Mouse (Mus musculus) neural tube, embryonic 13.5 days (tissue): ENCODE data around the gene Olfr1046. TPM values are rescaled to one million over a fixed set of nuclear protein-coding genes. Genes with fewer than 3 reads are reported as not detected.
"Not testable (repeated sequence)": the region's sequence is repeated elsewhere in the genome, so short reads cannot be mapped to it uniquely, and the experiment has no call there.

Experiments used
- ATAC-seq: fragments of 200-750 bp; cut with Nextera tagmentation; 2 replicates; pipeline ENCODE4 v1.8.0; 2017; ENCODE audit warnings: low read depth, mild to moderate bottlenecking, moderate TSS enrichment, moderate library complexity
- H3K27ac ChIP-seq: fragments of 300-500 bp; sonication (generic); replicated peaks from 2 replicates; pipeline ENCODE4 v1.5.1; 2015; ENCODE audit warnings: moderate library complexity, mild to moderate bottlenecking, inconsistent platforms
- H3K27me3 ChIP-seq: fragments of 300-500 bp; sonication (generic); 2 replicates; pipeline ENCODE4 v1.6.1; 2015; ENCODE audit warnings: mild to moderate bottlenecking, inconsistent platforms
- H3K36me3 ChIP-seq: fragments of 300-500 bp; sonication (generic); 2 replicates; pipeline ENCODE4 v1.6.1; 2015; ENCODE audit warnings: mild to moderate bottlenecking, inconsistent platforms
- H3K4me1 ChIP-seq: fragments of 300-500 bp; sonication (generic); replicated peaks from 2 replicates; pipeline ENCODE4 v1.6.1; 2015; ENCODE audit warnings: inconsistent platforms
- H3K4me2 ChIP-seq: fragments of 300-500 bp; sonication (generic); 2 replicates; pipeline ENCODE4 v1.6.1; 2015; ENCODE audit warnings: inconsistent platforms, mild to moderate bottlenecking, moderate library complexity
- H3K4me3 ChIP-seq: fragments of 300-500 bp; sonication (generic); 2 replicates; pipeline ENCODE4 v1.5.1; 2015; ENCODE audit warnings: mild to moderate bottlenecking, inconsistent platforms
- H3K9ac ChIP-seq: fragments of 300-500 bp; sonication (generic); 2 replicates; pipeline ENCODE4 v1.6.1; 2015; ENCODE audit warnings: moderate library complexity, mild to moderate bottlenecking, inconsistent platforms
- H3K9me3 ChIP-seq: fragments of 300-500 bp; sonication (generic); 2 replicates; pipeline ENCODE4 v1.6.1; 2016; ENCODE audit warnings: inconsistent platforms
- WGBS: fragments of 180-500 bp; shearing (Covaris S2); methylation state at CpG from one replicate; pipeline ENCODE4 v1.1.7; 2015; 5-methylcytosine and 5-hydroxymethylcytosine counted together
- polyA plus RNA-seq: library from polyadenylated mRNA; unstranded; fragments of >200 nt; fragmentation: Nextera tagmentation; extraction: Ambion mirVana; gene quantifications from 2 replicates; pipeline ENCODE4 v1.2.1, GENCODE M21; 2015

Olfr1046 gene
- not detected in 2 replicates for polyA plus RNA-seq

DNA sequence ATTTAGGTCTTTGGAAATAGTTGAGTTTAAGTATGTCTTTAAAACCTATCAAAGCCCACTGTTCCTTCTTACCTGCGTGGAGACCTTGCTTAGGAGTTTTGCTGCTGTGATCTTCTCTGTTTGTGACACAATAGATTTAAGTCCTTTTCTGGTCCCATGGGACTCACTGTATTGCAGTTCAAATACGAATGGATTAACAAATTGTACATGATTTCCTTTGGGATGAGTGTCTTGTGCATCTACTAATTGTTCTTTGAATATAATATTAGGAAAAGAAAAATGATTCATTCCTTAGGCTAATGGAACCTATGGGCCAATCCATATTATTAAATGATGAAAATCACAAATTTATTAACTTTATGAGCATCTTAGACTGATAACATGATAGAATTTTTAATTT lies at the start of gene Olfr1046:
Gene Olfr1046, minus strand, starts transcription at position 101 of the 400 bp plus-strand sequence.
- no peak within 1 kb of the TSS for H3K27ac ChIP-seq
- no peak within 1 kb of the TSS for H3K4me2 ChIP-seq
- no peak within 1 kb of the TSS for H3K4me3 ChIP-seq
- no peak within 1 kb of the TSS for H3K9ac ChIP-seq
- no peak for ATAC-seq
- 72% methylated on average over 2 of the region's 2 CpGs for WGBS
- H3K9me3 ChIP-seq, result no peaks in the 10 kb centered on the region
- H3K36me3 ChIP-seq, result no peaks in the 10 kb centered on the region
- no peaks in the 10 kb centered on the region for H3K4me1 ChIP-seq
- no peaks in the 10 kb centered on the region for H3K27me3 ChIP-seq

DNA sequence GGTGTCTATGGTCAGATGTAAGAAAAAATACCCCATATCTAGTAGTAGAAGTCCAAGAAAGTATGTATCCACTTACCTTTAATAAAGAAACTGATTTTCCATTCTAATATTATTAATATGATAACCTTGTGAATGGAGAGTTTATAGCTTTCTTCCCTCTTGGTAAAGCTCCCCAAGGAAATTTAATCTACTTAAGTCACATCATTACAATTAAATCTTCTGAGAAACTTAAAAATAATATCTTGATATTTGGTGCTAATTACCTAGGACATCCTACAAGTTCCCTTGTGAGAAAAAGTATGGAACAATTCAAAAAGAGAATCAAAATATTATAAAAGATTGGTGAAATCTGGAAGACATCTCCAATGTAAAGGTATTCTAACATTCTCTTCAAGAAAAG lies 39.1 kb upstream of the Olfr1046 start, which contains the start of gene Olfr1049:
Gene Olfr1049, minus strand, starts transcription at position 101 of the 400 bp plus-strand sequence.
- not testable (repeated sequence) for H3K4me1 ChIP-seq, H3K4me2 ChIP-seq, H3K4me3 ChIP-seq, H3K9ac ChIP-seq, H3K27me3 ChIP-seq, H3K27ac ChIP-seq, H3K36me3 ChIP-seq, ATAC-seq, H3K9me3 ChIP-seq

DNA sequence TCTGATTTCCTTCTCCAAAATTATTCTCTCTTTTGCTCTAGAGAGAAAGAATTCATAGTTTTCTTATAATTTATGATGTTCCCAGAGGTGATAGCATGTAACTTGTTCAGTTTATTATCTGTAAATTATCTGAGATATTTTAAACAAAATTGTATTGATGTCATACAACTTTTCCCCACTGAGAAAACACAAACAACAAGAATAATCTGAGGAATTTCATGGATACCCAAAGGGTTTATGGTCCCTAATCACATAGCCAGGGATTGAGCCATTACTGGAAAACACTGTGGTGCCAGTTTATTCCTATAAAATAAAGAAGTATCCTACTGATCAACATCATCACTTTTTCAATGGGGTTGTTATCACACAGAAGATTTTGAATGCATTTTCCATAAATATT lies 21.1 kb upstream of the Olfr1046 start, which contains the start of gene Olfr1048:
Gene Olfr1048, minus strand, starts transcription at position 101 of the 400 bp plus-strand sequence.
- no peaks in the 10 kb centered on the region for H3K4me1 ChIP-seq
- H3K36me3 ChIP-seq, result no peaks in the 10 kb centered on the region
- no peak within 1 kb of the TSS for H3K4me3 ChIP-seq
- no peaks in the 10 kb centered on the region for H3K27me3 ChIP-seq
- H3K4me2 ChIP-seq, result no peak within 1 kb of the TSS
- no peaks in the 10 kb centered on the region for H3K9me3 ChIP-seq
- no peak within 1 kb of the TSS for H3K27ac ChIP-seq
- ATAC-seq, result no peak
- no peak within 1 kb of the TSS for H3K9ac ChIP-seq

DNA sequence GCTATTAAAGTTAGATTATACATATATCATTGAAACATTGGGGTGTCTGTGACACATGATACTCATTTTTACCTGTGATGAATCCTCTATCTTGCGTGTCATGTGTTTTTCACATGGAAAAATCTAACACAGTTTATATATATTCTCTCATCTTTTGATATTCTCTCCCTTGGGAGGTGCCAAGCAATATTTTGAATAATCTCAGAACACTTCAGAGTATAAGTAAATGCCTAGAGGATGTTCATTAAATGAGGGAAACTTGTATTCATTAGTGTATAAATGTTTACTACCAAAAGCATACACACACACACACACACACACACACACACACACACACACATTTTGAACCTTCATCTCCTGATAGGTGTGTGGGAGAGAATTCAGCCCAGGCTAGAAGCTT lies 12.2 kb upstream of the Olfr1046 start, which contains the start of gene Olfr1047:
Gene Olfr1047, minus strand, starts transcription at position 101 of the 400 bp plus-strand sequence.
- Histone ChIP-seq H3K9me3 (no peaks in the 10 kb centered on the region), H3K36me3 (no peaks in the 10 kb centered on the region), H3K27me3 (no peaks in the 10 kb centered on the region), H3K4me1 (no peaks in the 10 kb centered on the region), H3K4me2 (no peak within 1 kb of the TSS), H3K27ac (no peak within 1 kb of the TSS), H3K9ac (no peak within 1 kb of the TSS), H3K4me3 (no peak within 1 kb of the TSS)
- WGBS, result 89% methylated on average over 1 of the region's 1 CpGs
- no peak for ATAC-seq

DNA sequence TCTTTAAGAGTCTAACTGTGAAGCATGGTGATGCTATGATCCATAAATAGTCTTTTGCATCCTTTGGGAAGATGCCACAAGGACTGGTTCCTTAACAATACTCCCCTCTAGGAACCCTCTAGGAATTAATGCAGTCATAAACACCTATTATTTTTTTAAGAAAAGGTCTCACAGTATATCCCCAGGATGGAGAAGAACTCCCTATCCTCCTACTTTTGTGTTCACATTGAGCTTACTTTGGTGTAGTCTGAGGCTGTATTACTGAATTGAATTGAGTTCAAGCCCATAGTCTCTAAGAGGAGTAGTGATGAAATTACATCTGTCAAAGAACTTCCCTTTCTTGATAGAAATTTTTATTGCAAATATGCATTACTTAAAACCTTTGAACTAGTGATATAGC lies 16.2 kb downstream of the Olfr1046 start, which contains the start of gene Olfr1045:
Gene Olfr1045, minus strand, starts transcription at position 101 of the 400 bp plus-strand sequence.
- Histone ChIP-seq H3K36me3 (no peaks in the 10 kb centered on the region), H3K4me2 (no peak within 1 kb of the TSS), H3K4me3 (no peak within 1 kb of the TSS), H3K9ac (no peak within 1 kb of the TSS), H3K9me3 (no peaks in the 10 kb centered on the region), H3K27ac (no peak within 1 kb of the TSS), H3K4me1 (no peaks in the 10 kb centered on the region), H3K27me3 (no peaks in the 10 kb centered on the region)
- ATAC-seq, result no peak

DNA sequence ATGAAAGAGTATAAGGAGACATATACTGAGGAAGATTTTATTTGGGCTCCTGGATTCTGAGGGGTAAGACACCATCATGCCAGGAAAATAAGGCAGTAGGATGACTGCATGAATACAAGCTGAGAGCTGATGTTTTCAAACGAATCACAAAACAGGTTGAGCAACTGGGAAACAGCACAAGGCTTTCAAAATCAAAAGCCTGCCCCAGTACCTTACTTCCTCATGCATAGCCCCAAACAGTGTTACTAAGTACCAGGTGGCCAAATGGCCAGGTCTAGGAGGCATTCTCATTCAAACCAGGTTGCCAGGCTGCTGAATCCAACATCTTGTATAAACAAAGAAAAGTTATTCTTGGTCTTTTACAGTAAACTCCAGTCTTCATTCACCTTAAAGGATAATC lies 23.3 kb downstream of the Olfr1046 start:
- no peak overlapping the region for H3K9ac ChIP-seq
- H3K9me3 ChIP-seq, result no peaks in the 10 kb centered on the region
- no peak overlapping the region for H3K27ac ChIP-seq
- ATAC-seq, result no peak
- H3K4me3 ChIP-seq, result no peak overlapping the region
- H3K4me2 ChIP-seq, result no peak overlapping the region
- H3K36me3 ChIP-seq, result no peaks in the 10 kb centered on the region
- H3K4me1 ChIP-seq, result no peaks in the 10 kb centered on the region
- no peaks in the 10 kb centered on the region for H3K27me3 ChIP-seq
- 69% methylated on average over 1 of the region's 1 CpGs for WGBS

DNA sequence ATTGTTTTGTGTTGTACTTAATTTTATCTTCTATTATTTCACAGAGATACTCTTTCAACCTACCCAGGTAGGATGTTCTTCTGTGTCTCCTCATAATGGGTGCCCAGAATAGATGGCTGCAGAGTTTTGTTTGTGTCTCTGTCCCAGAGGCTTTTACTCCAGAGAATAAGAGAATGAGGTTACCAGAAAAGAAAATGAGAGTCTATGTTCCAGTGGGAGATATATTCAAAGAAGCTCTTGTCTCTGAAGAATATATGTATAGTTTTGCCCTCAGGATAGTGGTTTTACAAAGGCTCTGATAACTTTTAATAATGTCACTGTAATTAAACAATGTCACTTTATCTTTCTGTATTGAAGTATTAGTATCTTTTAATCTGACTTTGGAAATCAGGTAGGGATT lies 33.5 kb downstream of the Olfr1046 start, which contains the start of gene Olfr52:
Gene Olfr52, minus strand, starts transcription at position 101 of the 400 bp plus-strand sequence.
- Histone ChIP-seq H3K36me3 (no peaks in the 10 kb centered on the region), H3K27ac (no peak within 1 kb of the TSS), H3K4me2 (no peak within 1 kb of the TSS), H3K4me3 (no peak within 1 kb of the TSS), H3K9me3 (no peaks in the 10 kb centered on the region), H3K9ac (no peak within 1 kb of the TSS), H3K4me1 (no peaks in the 10 kb centered on the region), H3K27me3 (no peaks in the 10 kb centered on the region)
- no peak for ATAC-seq

DNA sequence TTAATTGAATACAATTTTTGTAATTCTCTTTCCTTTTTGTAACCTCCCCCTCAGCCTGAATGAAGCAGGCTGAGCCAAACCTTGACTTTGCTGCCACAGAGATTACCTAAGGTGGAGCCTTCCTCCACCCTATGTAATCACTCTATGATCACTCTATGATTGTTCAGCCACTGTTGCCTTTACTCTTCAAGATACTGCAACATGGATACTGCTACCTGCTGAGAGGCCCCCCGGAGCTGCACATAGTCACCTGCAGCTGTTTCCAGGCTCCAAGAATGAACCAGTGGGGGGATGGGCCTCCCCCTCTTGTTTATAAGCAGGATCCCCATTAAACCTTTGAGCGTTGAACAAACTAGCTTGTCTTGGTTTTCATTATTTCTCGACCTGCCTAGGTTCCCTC lies 39.2 kb downstream of the Olfr1046 start:
- Histone ChIP-seq H3K4me3 (no peak overlapping the region), H3K9ac (no peak overlapping the region), H3K9me3 (no peaks in the 10 kb centered on the region), H3K27ac (no peak overlapping the region), H3K36me3 (no peaks in the 10 kb centered on the region), H3K27me3 (no peaks in the 10 kb centered on the region), H3K4me1 (no peaks in the 10 kb centered on the region), H3K4me2 (no peak overlapping the region)
- 79% methylated on average over 3 of the region's 3 CpGs for WGBS
- no peak for ATAC-seq

DNA sequence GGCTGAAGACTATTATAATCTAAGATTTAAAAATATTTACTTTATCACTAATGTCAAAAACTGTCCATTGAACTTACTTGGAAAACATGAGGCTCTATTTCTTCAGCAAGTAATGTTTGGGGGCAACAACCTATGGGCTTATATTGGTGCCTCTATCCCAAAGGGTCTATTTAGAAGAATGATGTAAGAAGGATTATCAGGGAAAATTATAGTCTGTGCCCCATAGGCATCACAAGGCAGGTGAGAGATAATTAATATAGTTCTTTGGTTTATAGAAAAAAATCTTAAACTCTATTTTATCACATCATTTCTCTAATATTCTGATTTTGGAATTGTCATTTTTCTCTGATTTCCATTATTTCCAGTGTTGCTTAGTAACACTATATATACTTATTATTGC lies 41.4 kb downstream of the Olfr1046 start, which contains the start of gene Olfr1044:
Gene Olfr1044, minus strand, starts transcription at position 101 of the 400 bp plus-strand sequence.
- H3K36me3 ChIP-seq, result no peaks in the 10 kb centered on the region
- no peak within 1 kb of the TSS for H3K27ac ChIP-seq
- H3K9ac ChIP-seq, result no peak within 1 kb of the TSS
- H3K4me2 ChIP-seq, result no peak within 1 kb of the TSS
- H3K27me3 ChIP-seq, result no peaks in the 10 kb centered on the region
- no peaks in the 10 kb centered on the region for H3K4me1 ChIP-seq
- no peak for ATAC-seq
- no peak within 1 kb of the TSS for H3K4me3 ChIP-seq
- H3K9me3 ChIP-seq, result no peaks in the 10 kb centered on the region

DNA sequence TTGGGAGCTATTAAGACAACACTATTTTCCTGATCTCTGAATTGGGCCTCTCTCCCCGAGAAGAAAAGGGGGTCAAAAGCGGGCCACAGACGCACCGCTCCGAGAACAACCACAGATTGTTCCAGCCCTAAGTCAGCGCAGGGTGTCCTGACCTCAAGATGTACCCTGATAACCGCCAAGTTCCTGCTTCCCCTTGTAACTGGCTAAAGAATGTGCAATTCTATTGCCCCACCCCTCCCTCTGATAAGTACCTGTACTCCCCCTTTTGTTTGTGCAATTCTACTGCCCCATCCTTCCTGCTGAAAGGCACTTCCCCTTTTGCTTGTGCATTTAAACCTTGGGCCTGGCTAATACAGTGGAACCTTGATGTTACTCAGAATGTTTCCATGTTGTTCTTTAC lies 43.7 kb downstream of the Olfr1046 start:
- H3K4me2 ChIP-seq, H3K9ac ChIP-seq, H3K4me1 ChIP-seq, H3K9me3 ChIP-seq, H3K27me3 ChIP-seq, ATAC-seq, H3K4me3 ChIP-seq, H3K27ac ChIP-seq, H3K36me3 ChIP-seq: not testable (repeated sequence)
- 86% methylated on average over 7 of the region's 7 CpGs for WGBS

DNA sequence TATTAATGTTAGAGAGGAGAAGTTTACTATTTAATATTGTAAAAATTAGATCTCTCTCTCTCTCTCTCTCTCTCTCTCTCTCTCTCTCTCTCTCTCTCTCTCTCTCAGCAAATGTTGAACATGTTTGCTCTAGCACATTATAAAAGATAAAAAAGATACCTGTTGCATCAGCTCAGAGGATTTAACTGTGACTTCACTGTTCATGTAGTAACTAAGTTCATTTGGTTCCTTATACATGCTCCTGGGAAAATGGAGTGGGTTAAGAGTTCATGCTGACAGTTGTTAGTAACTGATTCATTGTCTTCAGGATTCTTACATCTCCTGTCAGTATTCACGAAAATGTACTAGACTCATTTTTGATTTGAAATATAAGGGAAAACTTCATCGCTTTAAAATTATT lies 51.7 kb downstream of the Olfr1046 start, which contains the start of gene Olfr1043:
Gene Olfr1043, minus strand, starts transcription at position 101 of the 400 bp plus-strand sequence.
- Histone ChIP-seq H3K27ac (no peak within 1 kb of the TSS), H3K4me2 (no peak within 1 kb of the TSS), H3K4me3 (no peak within 1 kb of the TSS), H3K9ac (no peak within 1 kb of the TSS), H3K9me3 (no peaks in the 10 kb centered on the region), H3K27me3 (no peaks in the 10 kb centered on the region), H3K4me1 (no peaks in the 10 kb centered on the region), H3K36me3 (no peaks in the 10 kb centered on the region)
- no peak for ATAC-seq
- 88% methylated on average over 2 of the region's 2 CpGs for WGBS
